Mouse (Mus musculus) G1E (cell line): ENCODE measurements around the gene Slc25a1.

Source experiments
- CTCF ChIP-seq: IDR thresholded peaks from 2 replicates; pipeline ENCODE4 v1.5.1; 2012; ENCODE audit warnings: low read depth, low read length, inconsistent platforms, mixed read lengths
- GATA1 ChIP-seq: IDR thresholded peaks from 2 replicates; pipeline ENCODE4 v1.6.1; 2012; ENCODE audit warnings: borderline replicate concordance, low read length, inconsistent platforms, mixed read lengths
- POLR2AphosphoS5 ChIP-seq: IDR thresholded peaks from 2 replicates; pipeline ENCODE4 v1.6.1; 2012; ENCODE audit warnings: low read depth, low read length, inconsistent platforms; ENCODE audit not compliant: insufficient replicate concordance
- TAL1 ChIP-seq: conservative IDR thresholded peaks from 2 replicates; pipeline ENCODE4 v1.6.1; 2012; ENCODE audit warnings: low read depth, low read length, inconsistent platforms, mixed read lengths

DNA sequence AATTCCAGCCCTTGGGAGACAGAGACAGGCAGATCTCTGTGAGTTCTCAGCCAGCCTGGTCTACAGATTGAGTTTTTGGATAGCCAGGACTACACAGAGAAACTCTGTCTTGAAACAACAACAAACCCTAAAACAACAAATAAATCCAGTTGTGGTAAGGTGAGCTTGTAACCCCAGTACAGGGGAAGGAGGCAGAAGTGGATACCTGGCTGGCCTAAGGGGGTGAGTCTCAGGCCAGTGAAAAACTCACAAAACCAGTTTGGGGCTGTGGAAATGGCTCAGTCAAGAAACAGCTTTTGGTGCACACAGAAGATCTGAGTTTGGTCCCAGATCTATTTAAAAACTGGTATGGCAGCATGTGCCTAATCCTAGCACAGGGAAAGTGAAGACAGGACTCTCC is 45.8 kb downstream of the Slc25a1 start:
- TF ChIP-seq CTCF: no peak
- no peak for TF ChIP-seq GATA1
- TF ChIP-seq TAL1: no peak
- no peak for TF ChIP-seq POLR2AphosphoS5
